Mouse (Mus musculus): ENCODE measurements at regions not wholly inside any gene's neighbourhood (a gene's known extent, or its start where the extent isn't known, plus 50 kb on each side); places are given as distances from the start of the nearest gene placed in this dataset.
A peak's percentile ranks its signal among the peaks of the same experiment; 100 is the strongest.

DNA sequence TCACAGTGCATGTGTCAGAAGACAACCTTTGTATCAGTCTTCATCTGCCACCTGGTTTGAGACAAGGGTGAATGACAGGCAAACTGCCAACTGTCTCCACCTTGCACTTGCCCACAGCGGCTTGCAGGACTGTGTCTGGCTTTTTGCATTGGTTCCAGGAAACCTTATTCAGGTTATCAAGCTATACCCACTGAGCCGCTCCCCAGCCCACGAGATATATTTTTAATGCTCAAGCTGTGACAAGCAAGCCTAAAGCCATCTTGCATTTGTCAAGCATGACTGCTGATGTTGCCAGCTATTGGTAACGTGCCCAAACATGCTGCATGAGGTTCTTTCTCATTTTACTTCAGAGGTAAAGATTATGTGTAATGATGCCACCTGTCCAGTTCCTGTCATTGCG lies 437.6 kb upstream of the Tbl1xr1 start:
- Histone ChIP-seq H3K4me1 (ENCODE audit: control insufficient read depth, insufficient read depth, low read length) (no peaks in the 10 kb centered on the region), H3K4me3 (ENCODE audit: low read depth, low read length) (no peak overlapping the region), H3K9me3 (ENCODE audit: control insufficient read depth, low read length) (no peaks in the 10 kb centered on the region), H3K9ac (replicated peaks; ENCODE audit: low read depth, low read length) (no peak overlapping the region), H3K36me3 (ENCODE audit: control insufficient read depth, insufficient read depth, low read length) (no peaks in the 10 kb centered on the region), H3K4me2 (ENCODE audit: low read depth, low read length) (no peak overlapping the region), H3K27ac (ENCODE audit: low read depth, low read length) (no peak overlapping the region), H3K27me3 (ENCODE audit: control insufficient read depth, insufficient read depth, low read length) (no peaks in the 10 kb centered on the region)
- no peak for ATAC-seq (ENCODE audit: low read depth)
- WGBS = 77% methylated on average over 5 of the region's 5 CpGs

DNA sequence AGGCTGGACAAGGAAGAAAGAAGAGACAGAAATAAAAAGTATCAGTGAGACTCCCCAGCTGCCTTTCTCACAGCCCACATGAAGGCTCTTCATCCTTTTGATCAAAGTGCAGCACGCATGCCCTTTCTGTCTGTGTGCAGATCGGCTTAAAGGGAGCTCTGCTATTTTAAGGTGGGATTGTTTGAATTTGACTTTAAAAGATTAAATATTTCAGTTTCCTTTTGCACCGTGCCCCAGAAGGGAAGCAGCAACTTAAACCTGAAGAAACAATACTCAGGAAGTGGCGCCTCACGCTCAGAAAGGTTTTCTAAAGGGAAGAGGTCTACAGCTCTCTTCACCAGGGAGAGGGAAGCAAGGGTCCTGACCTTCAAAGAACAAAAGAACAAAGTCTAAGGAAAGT lies 436.9 kb upstream of the Tbl1xr1 start:
- H3K9me3 ChIP-seq (ENCODE audit: control insufficient read depth, low read length) = no peaks in the 10 kb centered on the region
- no peak overlapping the region for H3K4me2 ChIP-seq (ENCODE audit: low read depth, low read length)
- no peak for ATAC-seq (ENCODE audit: low read depth)
- H3K4me3 ChIP-seq (ENCODE audit: low read depth, low read length) = no peak overlapping the region
- H3K4me1 ChIP-seq (ENCODE audit: control insufficient read depth, insufficient read depth, low read length) = no peaks in the 10 kb centered on the region
- no peak overlapping the region for H3K27ac ChIP-seq (ENCODE audit: low read depth, low read length)
- no peaks in the 10 kb centered on the region for H3K27me3 ChIP-seq (ENCODE audit: control insufficient read depth, insufficient read depth, low read length)
- no peak overlapping the region for H3K9ac ChIP-seq (replicated peaks; ENCODE audit: low read depth, low read length)
- WGBS = 62% methylated on average over 5 of the region's 5 CpGs
- no peaks in the 10 kb centered on the region for H3K36me3 ChIP-seq (ENCODE audit: control insufficient read depth, insufficient read depth, low read length)

DNA sequence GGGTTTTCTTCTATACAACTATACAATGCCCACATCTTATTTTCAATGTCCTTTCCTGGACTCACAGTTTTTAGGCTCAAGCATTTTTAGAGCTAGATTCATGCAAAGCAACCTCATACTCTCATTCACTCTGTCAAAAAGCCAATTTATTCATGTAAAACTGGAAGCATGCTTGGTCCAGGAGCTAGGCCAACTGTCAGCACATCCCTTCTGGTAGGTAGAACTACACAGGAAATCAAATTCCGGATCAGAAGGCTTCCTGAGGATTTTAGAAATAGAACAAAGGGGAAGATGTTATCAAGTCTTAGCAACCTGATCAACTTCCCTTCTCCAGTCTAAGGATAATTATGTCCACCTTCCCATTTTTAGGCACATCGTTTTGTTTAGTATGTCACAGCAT lies 432.4 kb upstream of the Tbl1xr1 start:
- no peak overlapping the region for H3K4me2 ChIP-seq (ENCODE audit: low read depth, low read length)
- ATAC-seq (ENCODE audit: low read depth) = no peak
- H3K4me3 ChIP-seq (ENCODE audit: low read depth, low read length) = no peak overlapping the region
- H3K9ac ChIP-seq (replicated peaks; ENCODE audit: low read depth, low read length) = no peak overlapping the region
- H3K36me3 ChIP-seq (ENCODE audit: control insufficient read depth, insufficient read depth, low read length) = no peaks in the 10 kb centered on the region
- H3K27me3 ChIP-seq (ENCODE audit: control insufficient read depth, insufficient read depth, low read length) = no peaks in the 10 kb centered on the region
- no peaks in the 10 kb centered on the region for H3K4me1 ChIP-seq (ENCODE audit: control insufficient read depth, insufficient read depth, low read length)
- H3K9me3 ChIP-seq (ENCODE audit: control insufficient read depth, low read length) = no peaks in the 10 kb centered on the region
- no peak overlapping the region for H3K27ac ChIP-seq (ENCODE audit: low read depth, low read length)
- 79% methylated on average over 2 of the region's 2 CpGs for WGBS

DNA sequence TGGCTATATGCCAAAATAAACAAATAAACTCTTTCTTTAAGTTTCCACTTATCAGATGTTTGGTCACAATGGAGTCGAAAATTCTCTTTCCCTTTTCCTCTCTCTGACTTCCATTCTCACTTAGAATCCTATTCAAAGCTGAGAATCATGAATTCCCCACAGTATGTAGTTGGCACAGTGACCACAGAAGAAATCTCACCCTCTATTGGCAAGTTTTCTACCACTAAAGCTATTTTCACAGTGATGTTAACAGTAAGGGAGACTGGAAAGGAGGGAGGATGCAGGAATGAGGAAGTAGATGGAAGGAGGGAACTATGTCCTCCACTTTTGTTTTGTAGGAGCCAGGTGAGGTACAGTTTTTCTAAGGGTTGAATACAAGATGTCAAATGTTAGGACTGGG lies 431.2 kb upstream of the Tbl1xr1 start:
- no peak for ATAC-seq (ENCODE audit: low read depth)
- no peak overlapping the region for H3K4me2 ChIP-seq (ENCODE audit: low read depth, low read length)
- WGBS = 55% methylated on average over 1 of the region's 1 CpGs
- no peaks in the 10 kb centered on the region for H3K27me3 ChIP-seq (ENCODE audit: control insufficient read depth, insufficient read depth, low read length)
- H3K4me1 ChIP-seq (ENCODE audit: control insufficient read depth, insufficient read depth, low read length) = no peaks in the 10 kb centered on the region
- no peaks in the 10 kb centered on the region for H3K9me3 ChIP-seq (ENCODE audit: control insufficient read depth, low read length)
- H3K27ac ChIP-seq (ENCODE audit: low read depth, low read length) = no peak overlapping the region
- H3K9ac ChIP-seq (replicated peaks; ENCODE audit: low read depth, low read length) = no peak overlapping the region
- no peaks in the 10 kb centered on the region for H3K36me3 ChIP-seq (ENCODE audit: control insufficient read depth, insufficient read depth, low read length)
- no peak overlapping the region for H3K4me3 ChIP-seq (ENCODE audit: low read depth, low read length)

DNA sequence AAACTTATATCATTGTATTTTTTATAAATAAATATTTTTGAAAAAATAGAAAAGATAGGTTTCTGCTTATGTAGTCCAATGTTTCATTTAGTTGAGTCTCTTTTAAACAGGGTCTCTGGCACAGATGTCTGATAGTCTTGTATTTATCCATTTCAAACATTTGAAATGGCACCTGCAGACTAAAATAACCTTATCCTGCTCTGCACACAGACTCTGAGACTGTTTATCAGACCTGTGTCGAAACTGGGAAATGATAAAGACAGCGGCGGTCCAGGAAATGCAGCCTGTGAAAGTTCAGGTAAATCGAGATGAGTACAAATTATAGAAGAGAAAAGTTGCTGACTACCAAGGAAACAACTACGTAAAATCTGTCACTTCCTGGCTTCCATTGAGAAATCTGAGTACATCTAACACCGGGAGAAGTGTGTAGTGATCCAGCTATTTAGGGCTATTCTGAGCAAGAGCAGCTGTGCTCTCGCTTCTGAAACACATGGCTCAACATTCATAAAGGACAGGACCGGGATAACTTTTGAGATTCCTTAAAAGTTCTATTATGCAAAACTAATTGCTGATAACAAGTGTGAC lies 426.5 kb upstream of the Tbl1xr1 start:
- Histone ChIP-seq H3K36me3 (ENCODE audit: control insufficient read depth, insufficient read depth, low read length) (no peaks in the 10 kb centered on the region), H3K27me3 (ENCODE audit: control insufficient read depth, insufficient read depth, low read length) (no peaks in the 10 kb centered on the region), H3K4me1 (ENCODE audit: control insufficient read depth, insufficient read depth, low read length) (no peaks in the 10 kb centered on the region), H3K9me3 (ENCODE audit: control insufficient read depth, low read length) (no peaks in the 10 kb centered on the region), H3K27ac (ENCODE audit: low read depth, low read length) (no peak overlapping the region), H3K4me3 (ENCODE audit: low read depth, low read length) (no peak overlapping the region), H3K4me2 (ENCODE audit: low read depth, low read length) (no peak overlapping the region), H3K9ac (replicated peaks; ENCODE audit: low read depth, low read length) (no peak overlapping the region)
- no peak for ATAC-seq (ENCODE audit: low read depth)
- WGBS = 85% methylated on average over 8 of the region's 8 CpGs

DNA sequence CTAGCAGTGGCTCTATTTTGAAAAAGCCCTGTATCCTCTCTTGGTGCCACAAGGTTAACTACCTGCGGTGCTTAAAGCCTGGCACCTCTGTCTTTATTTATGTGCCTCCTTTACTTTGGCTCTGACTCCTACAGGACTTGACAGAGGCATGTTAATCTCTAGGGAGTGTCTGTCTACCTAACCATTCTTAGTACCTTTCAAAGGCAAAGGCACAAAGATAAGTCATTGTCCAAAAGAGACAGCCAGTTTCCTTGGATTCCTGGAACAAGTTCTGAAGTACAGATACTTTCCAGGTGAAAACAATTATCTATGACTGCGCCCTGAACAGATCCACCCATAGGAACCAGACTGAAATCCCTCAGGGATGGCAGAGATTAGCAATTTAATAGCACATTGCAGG lies 421.2 kb upstream of the Tbl1xr1 start:
- Histone ChIP-seq H3K9ac (replicated peaks; ENCODE audit: low read depth, low read length) (no peak overlapping the region), H3K9me3 (ENCODE audit: control insufficient read depth, low read length) (no peaks in the 10 kb centered on the region), H3K4me1 (ENCODE audit: control insufficient read depth, insufficient read depth, low read length) (no peaks in the 10 kb centered on the region), H3K4me2 (ENCODE audit: low read depth, low read length) (no peak overlapping the region), H3K36me3 (ENCODE audit: control insufficient read depth, insufficient read depth, low read length) (no peaks in the 10 kb centered on the region), H3K27me3 (ENCODE audit: control insufficient read depth, insufficient read depth, low read length) (no peaks in the 10 kb centered on the region), H3K27ac (ENCODE audit: low read depth, low read length) (no peak overlapping the region), H3K4me3 (ENCODE audit: low read depth, low read length) (no peak overlapping the region)
- WGBS = 89% methylated on average over 2 of the region's 2 CpGs
- no peak for ATAC-seq (ENCODE audit: low read depth)

DNA sequence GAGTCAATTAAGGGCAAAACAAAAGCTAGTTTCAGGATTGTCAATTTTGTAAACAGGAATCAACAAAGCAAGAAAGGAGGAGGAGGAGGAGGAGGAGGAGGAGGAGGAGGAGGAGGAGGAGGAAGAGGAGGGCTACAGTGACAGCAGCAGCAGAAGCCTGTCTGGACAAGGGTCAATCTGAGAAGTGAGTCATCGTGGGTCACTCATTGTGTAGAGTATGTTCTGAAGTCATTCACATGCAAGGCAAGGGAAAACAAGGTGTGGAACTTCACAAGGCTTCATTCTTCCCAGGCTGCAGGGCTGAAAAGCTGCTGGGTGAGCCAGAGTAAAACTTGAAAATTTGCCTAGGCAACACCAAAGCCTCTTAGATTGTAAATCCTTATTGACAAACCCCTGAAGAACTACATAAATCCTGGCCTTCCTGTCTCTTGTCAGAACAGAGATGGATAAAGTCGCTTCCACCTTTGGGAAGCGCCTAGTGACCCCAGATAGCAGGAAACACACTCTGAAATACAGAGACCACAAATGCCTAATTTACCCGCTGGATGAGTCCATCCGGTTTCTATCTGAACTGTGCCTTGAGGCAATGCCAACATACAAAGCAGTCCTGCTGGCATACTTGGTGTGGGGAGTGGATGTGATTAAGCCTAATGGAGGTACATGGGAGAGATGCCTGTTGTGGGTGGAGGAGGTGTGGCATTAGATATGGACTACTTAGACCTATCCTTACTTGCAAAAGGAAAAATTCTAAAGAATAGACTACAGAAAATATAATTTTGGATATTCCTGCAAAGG lies 408.9 kb upstream of the Tbl1xr1 start:
- ATAC-seq (ENCODE audit: low read depth) = 0 out of 2 replicates have a peak, but pooled peaks have one; percentile 28
- 64% methylated on average over 5 of the region's 5 CpGs for WGBS
- H3K9me3 ChIP-seq (ENCODE audit: control insufficient read depth, low read length) = no peaks in the 10 kb centered on the region
- no peak overlapping the region for H3K4me3 ChIP-seq (ENCODE audit: low read depth, low read length)
- no peak overlapping the region for H3K4me2 ChIP-seq (ENCODE audit: low read depth, low read length)
- H3K4me1 ChIP-seq (ENCODE audit: control insufficient read depth, insufficient read depth, low read length) = no peaks in the 10 kb centered on the region
- H3K27me3 ChIP-seq (ENCODE audit: control insufficient read depth, insufficient read depth, low read length) = no peaks in the 10 kb centered on the region
- no peak overlapping the region for H3K9ac ChIP-seq (replicated peaks; ENCODE audit: low read depth, low read length)
- no peak overlapping the region for H3K27ac ChIP-seq (ENCODE audit: low read depth, low read length)
- no peaks in the 10 kb centered on the region for H3K36me3 ChIP-seq (ENCODE audit: control insufficient read depth, insufficient read depth, low read length)

DNA sequence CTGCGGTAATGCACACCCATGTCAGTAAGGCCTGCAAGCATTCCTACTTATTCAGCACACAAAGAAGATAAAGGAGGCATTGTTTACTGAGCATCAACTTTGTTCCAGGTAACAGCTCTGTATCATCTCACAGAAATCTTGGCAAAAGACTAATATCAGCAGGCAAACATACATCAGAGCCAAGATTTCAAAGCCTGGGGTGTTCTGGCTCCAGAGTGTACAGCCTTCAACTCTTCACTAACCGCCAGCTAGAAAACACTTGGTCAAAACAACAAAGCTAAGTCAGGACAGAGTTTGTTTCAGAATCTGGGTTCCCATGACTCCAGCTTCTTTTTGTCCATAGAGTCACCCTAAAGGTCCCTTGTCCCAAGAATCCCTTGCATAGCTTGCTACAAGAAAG lies 404.6 kb upstream of the Tbl1xr1 start:
- Histone ChIP-seq H3K4me1 (ENCODE audit: control insufficient read depth, insufficient read depth, low read length) (no peaks in the 10 kb centered on the region), H3K4me2 (ENCODE audit: low read depth, low read length) (no peak overlapping the region), H3K36me3 (ENCODE audit: control insufficient read depth, insufficient read depth, low read length) (no peaks in the 10 kb centered on the region), H3K4me3 (ENCODE audit: low read depth, low read length) (no peak overlapping the region), H3K9ac (replicated peaks; ENCODE audit: low read depth, low read length) (no peak overlapping the region), H3K9me3 (ENCODE audit: control insufficient read depth, low read length) (no peaks in the 10 kb centered on the region), H3K27ac (ENCODE audit: low read depth, low read length) (no peak overlapping the region), H3K27me3 (ENCODE audit: control insufficient read depth, insufficient read depth, low read length) (no peaks in the 10 kb centered on the region)
- ATAC-seq (ENCODE audit: low read depth) = no peak
- WGBS = 86% methylated on average over 2 of the region's 2 CpGs

DNA sequence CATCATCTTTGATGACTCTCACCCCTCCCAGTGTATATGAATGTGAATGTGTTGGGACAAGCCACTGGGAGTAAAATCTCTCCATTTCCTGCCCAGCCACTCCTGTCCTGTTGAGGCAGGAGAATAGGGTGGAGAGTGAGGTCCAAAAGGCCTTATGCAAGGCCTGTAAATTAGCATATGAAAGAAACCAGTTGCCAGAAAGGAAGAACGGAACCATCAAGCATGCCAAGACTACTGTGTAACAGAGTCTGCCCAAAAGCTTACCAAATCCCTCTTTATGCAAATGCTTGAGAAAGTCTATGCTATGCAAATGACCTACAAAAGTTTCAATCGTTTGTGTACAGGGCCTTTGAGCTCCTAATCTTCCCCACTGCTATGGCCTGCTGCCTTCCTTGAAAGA lies 404.0 kb upstream of the Tbl1xr1 start:
- H3K27me3 ChIP-seq (ENCODE audit: control insufficient read depth, insufficient read depth, low read length) = no peaks in the 10 kb centered on the region
- no peaks in the 10 kb centered on the region for H3K4me1 ChIP-seq (ENCODE audit: control insufficient read depth, insufficient read depth, low read length)
- no peak overlapping the region for H3K4me3 ChIP-seq (ENCODE audit: low read depth, low read length)
- H3K4me2 ChIP-seq (ENCODE audit: low read depth, low read length) = no peak overlapping the region
- H3K9ac ChIP-seq (replicated peaks; ENCODE audit: low read depth, low read length) = no peak overlapping the region
- H3K9me3 ChIP-seq (ENCODE audit: control insufficient read depth, low read length) = no peaks in the 10 kb centered on the region
- WGBS = 31% methylated on average over 2 of the region's 2 CpGs
- no peak overlapping the region for H3K27ac ChIP-seq (ENCODE audit: low read depth, low read length)
- peak; percentile 70; the same call in 1 of the 2 replicates for ATAC-seq (ENCODE audit: low read depth)
- no peaks in the 10 kb centered on the region for H3K36me3 ChIP-seq (ENCODE audit: control insufficient read depth, insufficient read depth, low read length)

Measured in neural tube, embryonic 14.5 days (tissue).